Mouse (Mus musculus): ENCODE results near the gene Gna14. TPM values are rescaled to one million over a fixed set of nuclear protein-coding genes. Genes with fewer than 3 reads are reported as not detected.

Gna14 gene
- total and polyA plus RNA-seq, 2 experiments from 2014 or later = 0.84 to 0.98 TPM

DNA sequence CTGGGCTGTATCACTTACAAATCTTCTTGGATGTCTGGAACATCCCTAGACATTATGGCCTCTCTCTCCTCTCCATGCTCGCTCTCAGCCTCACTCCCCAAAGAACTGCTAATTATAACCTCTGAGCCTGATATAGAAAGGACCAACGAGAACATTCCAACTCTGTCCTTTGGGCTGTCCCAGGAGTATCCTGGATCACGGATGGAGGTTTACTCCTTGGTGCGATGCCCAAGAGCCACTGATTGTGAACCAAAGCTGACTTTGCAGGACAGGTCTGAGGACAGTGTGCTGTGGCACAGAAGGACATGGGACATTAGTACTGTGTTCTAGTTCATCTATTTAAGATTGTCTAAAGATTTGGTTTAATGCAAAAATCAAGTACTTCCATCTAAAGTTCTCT lies 108.1 kb downstream of the Gna14 start:
- WGBS = 85% methylated on average over 4 of the region's 4 CpGs
- Histone ChIP-seq H3K27ac (no peak overlapping the region), H3K9ac (replicated peaks; ENCODE audit: low read length) (no peak overlapping the region), H3K36me3 (ENCODE audit: insufficient read depth, low read length) (no peaks in the 10 kb centered on the region), H3K27me3 (ENCODE audit: insufficient read depth, low read length) (no peaks in the 10 kb centered on the region), H3K9me3 (ENCODE audit: low read length) (no peaks in the 10 kb centered on the region), H3K4me2 (ENCODE audit: low read depth, low read length) (no peak overlapping the region), H3K4me3 (ENCODE audit: low read length) (no peak overlapping the region), H3K4me1 (ENCODE audit: insufficient read depth, low read length) (no peaks in the 10 kb centered on the region)
- ATAC-seq (no peak), DNase-seq (ENCODE audit: low spot score) (no peak)
- TF ChIP-seq CTCF (IDR thresholded peaks at IDR 0.05; ENCODE audit: low read depth) = no peak

DNA sequence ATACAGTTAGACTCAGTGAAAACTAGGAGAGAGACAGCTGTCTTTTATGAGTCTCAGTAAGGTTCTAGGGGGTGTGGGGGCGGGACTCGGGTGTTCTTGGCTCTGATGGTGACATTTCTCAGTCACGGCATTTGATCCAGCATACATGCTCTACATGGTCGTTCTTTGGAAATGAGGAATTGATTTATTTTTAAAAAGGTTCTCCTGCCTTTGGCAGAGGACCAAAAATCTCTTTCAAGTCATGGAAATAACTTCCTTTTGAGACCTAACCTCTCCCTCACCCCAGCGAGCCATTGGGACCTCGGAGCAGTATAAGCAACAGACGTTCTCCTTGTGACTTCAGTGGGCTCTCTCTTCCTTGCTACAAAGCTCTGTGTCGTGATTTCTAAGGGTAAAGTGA lies 121.4 kb downstream of the Gna14 start:
- H3K27me3 ChIP-seq (ENCODE audit: insufficient read depth, low read length) = no peaks in the 10 kb centered on the region
- no peak overlapping the region for H3K9ac ChIP-seq (replicated peaks; ENCODE audit: low read length)
- TF ChIP-seq CTCF (IDR thresholded peaks at IDR 0.05; ENCODE audit: low read depth) = no peak
- ATAC-seq (no peak), DNase-seq (ENCODE audit: low spot score) (no peak)
- no peaks in the 10 kb centered on the region for H3K9me3 ChIP-seq (ENCODE audit: low read length)
- no peak overlapping the region for H3K4me3 ChIP-seq (ENCODE audit: low read length)
- 53% methylated on average over 8 of the region's 8 CpGs for WGBS
- H3K36me3 ChIP-seq (ENCODE audit: insufficient read depth, low read length) = no peaks in the 10 kb centered on the region
- H3K4me1 ChIP-seq (ENCODE audit: insufficient read depth, low read length) = no peaks in the 10 kb centered on the region
- no peak overlapping the region for H3K4me2 ChIP-seq (ENCODE audit: low read depth, low read length)
- H3K27ac ChIP-seq = no peak overlapping the region

- H3K4me2 ChIP-seq (ENCODE audit: low read depth, low read length) = no peak overlapping the region
- no peak overlapping the region for H3K4me3 ChIP-seq (ENCODE audit: low read length)
- H3K36me3 ChIP-seq (ENCODE audit: insufficient read depth, low read length) = no peaks in the 10 kb centered on the region
- ATAC-seq (no peak), DNase-seq (ENCODE audit: low spot score) (no peak)
- no peaks in the 10 kb centered on the region for H3K27me3 ChIP-seq (ENCODE audit: insufficient read depth, low read length)
- H3K4me1 ChIP-seq (ENCODE audit: insufficient read depth, low read length) = no peaks in the 10 kb centered on the region
- no peak overlapping the region for H3K9ac ChIP-seq (replicated peaks; ENCODE audit: low read length)
- H3K27ac ChIP-seq = no peak overlapping the region
- 75% methylated on average over 5 of the region's 5 CpGs for WGBS
- peak; percentile 50 for TF ChIP-seq CTCF (IDR thresholded peaks at IDR 0.05; ENCODE audit: low read depth)
- H3K9me3 ChIP-seq (ENCODE audit: low read length) = no peaks in the 10 kb centered on the region
These were observed 122.4 kb downstream of the Gna14 start for GRCm38 (mm10) chr19:16557971-16558370.

- H3K36me3 ChIP-seq (ENCODE audit: insufficient read depth, low read length) = no peaks in the 10 kb centered on the region
- no peaks in the 10 kb centered on the region for H3K9me3 ChIP-seq (ENCODE audit: low read length)
- WGBS = 72% methylated on average over 2 of the region's 2 CpGs
- H3K27ac ChIP-seq = no peak overlapping the region
- TF ChIP-seq CTCF (IDR thresholded peaks at IDR 0.05; ENCODE audit: low read depth) = no peak
- no peak overlapping the region for H3K9ac ChIP-seq (replicated peaks; ENCODE audit: low read length)
- ATAC-seq (no peak), DNase-seq (ENCODE audit: low spot score) (no peak)
- no peaks in the 10 kb centered on the region for H3K27me3 ChIP-seq (ENCODE audit: insufficient read depth, low read length)
- no peak overlapping the region for H3K4me2 ChIP-seq (ENCODE audit: low read depth, low read length)
- H3K4me3 ChIP-seq (ENCODE audit: low read length) = no peak overlapping the region
- H3K4me1 ChIP-seq (ENCODE audit: insufficient read depth, low read length) = no peaks in the 10 kb centered on the region
These were observed 123.0 kb downstream of the Gna14 start for GRCm38 (mm10) chr19:16558570-16558969.

- no peak for ATAC-seq
- 79% methylated on average over 9 of the region's 9 CpGs for WGBS
These were observed 123.8 kb downstream of the Gna14 start for GRCm38 (mm10) chr19:16559243-16559896.

DNA sequence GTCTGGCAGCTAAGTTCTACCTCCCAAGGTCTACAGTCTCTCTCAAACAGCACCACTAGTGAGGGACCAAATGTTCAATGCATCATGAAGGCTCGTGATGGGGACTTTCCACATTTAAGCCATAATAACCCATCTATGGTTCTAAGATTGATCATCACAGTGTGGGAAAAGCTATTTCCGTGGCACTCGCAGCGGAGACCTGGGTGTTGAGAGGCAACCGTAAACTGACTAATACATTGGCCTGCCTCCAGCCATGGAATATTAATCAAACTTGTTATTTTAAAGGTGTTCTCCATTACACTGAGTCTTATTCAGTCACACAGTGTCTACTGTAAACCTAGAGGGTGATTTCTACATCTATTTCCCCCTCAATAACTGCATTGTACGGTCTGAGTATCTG lies 127.1 kb downstream of the Gna14 start:
- no peak for TF ChIP-seq CTCF (IDR thresholded peaks at IDR 0.05; ENCODE audit: low read depth)
- no peak overlapping the region for H3K4me2 ChIP-seq (ENCODE audit: low read depth, low read length)
- no peak overlapping the region for H3K9ac ChIP-seq (replicated peaks; ENCODE audit: low read length)
- no peak for DNase-seq (ENCODE audit: low spot score)
- no peaks in the 10 kb centered on the region for H3K9me3 ChIP-seq (ENCODE audit: low read length)
- no peak for ATAC-seq
- no peaks in the 10 kb centered on the region for H3K27me3 ChIP-seq (ENCODE audit: insufficient read depth, low read length)
- H3K4me1 ChIP-seq (ENCODE audit: insufficient read depth, low read length) = no peaks in the 10 kb centered on the region
- WGBS = 93% methylated on average over 6 of the region's 6 CpGs
- H3K4me3 ChIP-seq (ENCODE audit: low read length) = no peak overlapping the region
- no peak overlapping the region for H3K27ac ChIP-seq
- no peaks in the 10 kb centered on the region for H3K36me3 ChIP-seq (ENCODE audit: insufficient read depth, low read length)

More at GRCm38 (mm10) chr19:16559243-16559896, 123.8 kb downstream of the Gna14 start:
- no peak for DNase-seq (ENCODE audit: low spot score)
- no peak overlapping the region for H3K9ac ChIP-seq (replicated peaks; ENCODE audit: low read length)
- H3K4me1 ChIP-seq (ENCODE audit: insufficient read depth, low read length) = no peaks in the 10 kb centered on the region
- H3K27ac ChIP-seq = no peak overlapping the region
- H3K36me3 ChIP-seq (ENCODE audit: insufficient read depth, low read length) = no peaks in the 10 kb centered on the region
- no peak for TF ChIP-seq CTCF (IDR thresholded peaks at IDR 0.05; ENCODE audit: low read depth)
- no peak overlapping the region for H3K4me3 ChIP-seq (ENCODE audit: low read length)
- no peaks in the 10 kb centered on the region for H3K9me3 ChIP-seq (ENCODE audit: low read length)
- H3K27me3 ChIP-seq (ENCODE audit: insufficient read depth, low read length) = no peaks in the 10 kb centered on the region
- no peak overlapping the region for H3K4me2 ChIP-seq (ENCODE audit: low read depth, low read length)

- Histone ChIP-seq H3K27me3 (ENCODE audit: insufficient read depth, low read length) (no peaks in the 10 kb centered on the region), H3K27ac (no peak overlapping the region), H3K9ac (replicated peaks; ENCODE audit: low read length) (no peak overlapping the region), H3K4me2 (ENCODE audit: low read depth, low read length) (no peak overlapping the region), H3K4me3 (ENCODE audit: low read length) (no peak overlapping the region), H3K9me3 (ENCODE audit: low read length) (0 out of 2 replicates have a peak, but pooled peaks cover 3% of the 10 kb centered on the region), H3K36me3 (ENCODE audit: insufficient read depth, low read length) (no peaks in the 10 kb centered on the region), H3K4me1 (ENCODE audit: insufficient read depth, low read length) (no peaks in the 10 kb centered on the region)
- WGBS = 88% methylated on average over 6 of the region's 6 CpGs
- no peak for DNase-seq (ENCODE audit: low spot score)
- TF ChIP-seq CTCF (IDR thresholded peaks at IDR 0.05; ENCODE audit: low read depth) = no peak
- ATAC-seq = no peak
These were observed 141.2 kb downstream of the Gna14 start for GRCm38 (mm10) chr19:16576790-16577189.
